Mouse (Mus musculus) CD4-positive, CD25-positive, alpha-beta regulatory T cell, adult 2 months (primary cell): ENCODE measurements at regions not wholly inside any gene's neighbourhood (a gene's known extent, or its start where the extent isn't known, plus 50 kb on each side); places are given as distances from the start of the nearest gene placed in this dataset.

Source experiments
- DNase-seq: peaks from one replicate; pipeline ENCODE4 v3.0.0-alpha.2; 2012; ENCODE audit warnings: low read depth, low spot score

DNA sequence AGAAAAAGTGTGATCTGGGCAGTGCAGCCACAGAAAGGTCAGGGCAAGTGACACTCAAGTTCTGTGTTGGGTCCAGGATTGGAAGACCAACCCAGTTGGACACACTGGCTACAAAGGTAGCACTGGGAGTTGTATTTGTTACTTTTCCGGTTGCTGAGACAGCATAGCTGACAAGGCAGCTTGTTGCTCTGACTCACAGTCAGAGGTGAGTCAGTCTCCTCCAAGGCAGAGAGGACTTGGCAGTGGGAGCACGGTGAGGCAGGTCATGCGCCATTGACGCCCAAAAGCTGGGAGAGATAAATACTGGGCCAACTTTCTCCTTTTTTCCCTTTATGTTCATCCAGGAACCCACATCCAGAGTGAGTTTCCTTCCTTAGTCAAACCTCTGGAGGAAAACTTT is 88.4 kb downstream of the Zfp706 start:
- no peak for DNase-seq

DNA sequence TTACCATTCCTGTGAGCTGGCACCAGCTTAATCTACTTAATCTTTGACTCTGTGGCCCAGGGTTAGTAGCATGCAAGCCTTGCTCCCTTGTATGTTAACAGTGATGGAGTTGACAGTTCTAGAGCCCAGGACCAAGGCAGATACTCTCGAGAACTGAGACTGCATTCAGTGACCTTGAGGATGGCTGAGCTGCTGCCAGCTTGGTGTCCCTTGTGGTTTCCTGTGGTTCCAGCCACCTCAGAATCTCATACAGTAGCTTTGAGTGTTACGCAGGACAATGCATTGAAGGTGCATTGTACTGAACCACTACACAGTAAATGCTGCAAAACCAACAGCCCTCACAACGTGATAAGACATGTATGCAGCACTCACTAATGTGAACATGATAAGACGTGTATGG is 90.6 kb downstream of the Zfp706 start:
- DNase-seq: no peak

DNA sequence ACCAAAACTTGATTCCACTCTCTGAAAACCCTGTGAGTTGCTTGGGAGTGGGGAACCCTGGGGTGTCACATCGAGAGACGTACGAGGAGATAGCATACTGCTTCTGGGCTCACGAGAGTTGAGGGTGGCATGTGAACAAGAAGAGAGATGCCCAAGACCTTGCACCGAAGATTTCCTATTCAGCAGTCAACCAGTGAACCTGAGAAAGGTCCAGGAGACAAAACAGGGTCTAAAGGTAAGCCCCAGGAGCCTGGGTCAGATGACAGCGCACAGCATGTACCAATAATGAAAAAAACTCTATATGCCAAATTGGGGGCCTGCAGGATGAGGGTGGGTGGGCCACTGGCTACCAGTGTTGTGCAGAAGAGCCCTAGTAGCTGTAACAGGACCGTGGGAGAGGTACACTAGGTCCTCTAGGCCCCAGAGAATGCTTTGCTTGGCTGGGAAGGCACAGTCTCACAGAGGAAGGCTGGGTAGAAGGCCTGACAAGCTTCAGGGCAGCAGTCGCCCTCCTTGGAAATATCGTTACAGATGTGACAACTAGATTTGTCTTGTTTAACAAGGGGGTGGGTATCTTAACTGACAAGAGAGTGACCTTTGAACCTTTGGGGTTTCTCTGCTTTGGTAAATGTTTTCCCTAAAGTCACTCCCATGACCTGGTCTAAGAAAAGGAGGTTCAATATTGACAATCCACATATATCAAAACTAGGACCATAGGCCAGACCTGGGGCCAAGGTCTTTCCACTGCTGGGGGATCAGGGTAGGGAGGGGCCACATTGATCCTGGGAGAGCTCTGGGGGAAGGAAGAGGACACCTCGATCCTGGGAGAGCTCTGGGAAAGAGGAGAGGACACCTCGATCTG is 93.1 kb downstream of the Zfp706 start:
- DNase-seq: no peak

DNA sequence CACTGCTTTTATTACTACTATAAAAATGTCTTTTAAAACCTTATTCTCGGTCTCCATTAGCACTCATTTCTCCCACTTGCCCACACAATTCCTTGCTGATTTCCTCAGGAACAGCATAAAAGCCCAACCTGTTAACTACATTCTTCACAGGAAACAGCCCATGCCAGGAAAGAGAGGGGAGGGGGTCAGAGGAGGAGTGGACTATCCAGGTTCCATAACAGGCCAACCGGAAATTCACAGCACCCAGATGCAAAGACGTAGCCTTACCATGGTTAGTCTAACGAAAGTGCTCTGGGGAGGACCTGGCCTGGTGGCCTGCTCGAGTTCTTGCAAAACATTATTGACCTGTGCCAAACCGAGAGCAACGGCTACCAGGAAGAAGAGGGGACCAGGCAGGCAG is 94.3 kb downstream of the Zfp706 start:
- no peak for DNase-seq

DNA sequence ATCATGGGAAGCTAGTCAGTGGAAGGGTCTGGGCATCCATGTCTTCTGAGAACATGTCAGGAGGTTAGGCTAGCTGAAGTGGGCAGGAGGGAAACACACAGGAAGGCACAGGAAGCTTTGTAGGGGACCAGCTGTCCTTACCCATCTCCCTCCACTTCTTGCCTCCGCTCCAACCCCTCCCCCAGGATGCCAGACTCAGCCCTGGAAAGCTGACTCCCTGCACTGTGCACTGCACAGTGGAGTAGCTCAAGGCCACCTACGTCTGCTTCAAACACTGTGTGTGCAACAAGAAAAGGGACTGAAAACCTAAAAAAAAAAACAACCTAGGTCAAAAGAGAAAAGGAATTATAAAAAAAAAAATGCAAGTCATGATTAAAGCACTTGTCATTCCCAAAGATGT is 97.3 kb downstream of the Zfp706 start:
- DNase-seq: no peak

DNA sequence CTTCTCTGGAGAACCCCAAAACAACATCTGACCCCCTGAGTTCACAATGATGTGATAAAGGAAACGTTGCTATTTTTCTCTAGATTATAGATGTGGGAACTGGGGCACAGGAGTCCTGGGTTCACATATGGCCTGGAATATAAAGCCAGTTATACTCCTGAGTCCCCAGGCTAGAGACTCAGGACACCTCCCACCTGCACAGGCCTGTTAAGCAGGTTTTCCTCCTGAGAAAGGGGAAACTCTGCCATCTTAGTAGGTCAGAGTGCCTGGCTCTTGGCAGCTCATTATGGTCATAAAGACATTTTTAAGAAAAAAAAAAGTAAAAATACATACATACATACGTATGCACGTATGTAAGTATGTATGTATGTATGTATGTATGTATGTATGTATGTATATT is 98.1 kb downstream of the Zfp706 start:
- no peak for DNase-seq

DNA sequence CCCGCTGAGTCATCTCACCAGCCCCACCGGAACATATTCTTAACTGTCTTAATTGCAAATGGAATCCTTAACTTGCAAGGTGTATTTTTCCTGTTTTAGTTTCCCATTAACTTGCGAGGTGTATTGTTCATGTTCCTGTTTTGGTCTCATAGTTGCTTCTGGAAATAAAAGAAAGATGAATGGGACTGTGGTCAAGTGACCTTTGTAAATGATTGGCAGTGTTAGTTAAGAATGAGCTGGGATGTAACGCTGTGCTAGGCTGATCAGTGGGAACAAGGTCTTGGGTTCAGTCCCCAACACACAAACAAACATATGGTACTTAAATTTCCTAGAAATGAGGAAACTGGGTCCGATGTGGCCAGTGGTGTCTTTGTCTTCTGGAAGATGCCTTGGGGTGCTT is 100.8 kb downstream of the Zfp706 start:
- DNase-seq: no peak

DNA sequence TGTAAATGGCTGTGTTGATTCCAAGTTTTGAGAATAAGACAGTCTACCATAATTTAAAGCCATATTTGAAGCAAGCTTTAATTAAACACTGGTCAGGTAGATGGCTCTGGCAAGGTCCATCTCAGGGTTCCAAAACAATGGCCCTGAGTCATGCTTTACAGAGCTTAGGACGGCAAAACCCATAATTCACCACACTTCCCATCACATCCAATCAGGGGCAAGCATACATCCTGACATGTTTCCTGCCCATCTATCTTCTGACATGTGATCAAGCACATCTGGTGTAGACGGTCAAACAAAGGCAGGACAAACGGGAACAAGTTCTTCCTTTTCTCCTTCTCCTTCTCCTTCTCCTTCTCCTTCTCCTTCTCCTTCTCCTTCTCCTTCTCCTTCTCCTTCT is 101.5 kb downstream of the Zfp706 start:
- no peak for DNase-seq

DNA sequence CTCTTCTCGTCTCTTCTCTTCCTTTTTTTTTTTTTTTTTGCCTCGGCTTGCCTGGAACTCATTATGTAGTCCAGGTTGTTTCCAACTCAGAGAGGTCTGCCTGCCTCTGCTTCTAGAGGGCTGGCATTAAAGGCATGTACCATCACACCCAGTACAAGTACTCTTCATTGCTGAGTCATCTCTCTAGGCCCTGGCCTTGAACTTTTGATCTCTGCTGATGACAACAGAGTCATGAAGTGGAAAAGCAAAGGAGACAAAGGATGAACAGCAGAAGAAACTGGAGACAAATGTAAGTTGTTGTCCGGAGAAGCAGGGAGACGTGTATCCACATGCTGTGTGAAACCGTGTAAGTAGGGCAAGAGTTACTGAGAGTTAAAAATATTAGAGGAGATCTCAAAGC is 103.7 kb downstream of the Zfp706 start:
- DNase-seq: no peak

DNA sequence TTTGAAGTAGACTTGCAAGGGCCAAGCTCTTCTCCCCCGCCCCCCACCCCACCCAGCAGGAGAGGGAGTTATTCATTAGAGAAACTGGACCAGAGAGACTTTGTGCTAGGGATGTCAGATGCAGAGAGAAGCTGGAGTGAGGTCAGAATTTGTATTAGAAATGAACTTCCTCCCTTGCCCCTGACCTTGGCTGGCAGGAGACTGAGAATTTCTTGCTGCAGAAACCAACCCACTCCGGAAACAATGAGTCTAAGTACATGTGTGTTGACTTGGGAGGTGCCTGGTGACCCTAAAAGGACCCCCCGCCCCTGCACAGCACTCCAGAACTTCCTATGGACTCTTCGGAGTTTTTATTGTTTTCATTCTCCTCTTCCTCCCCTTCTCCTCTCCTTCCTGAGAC is 104.3 kb downstream of the Zfp706 start:
- peak; percentile 23 for DNase-seq

DNA sequence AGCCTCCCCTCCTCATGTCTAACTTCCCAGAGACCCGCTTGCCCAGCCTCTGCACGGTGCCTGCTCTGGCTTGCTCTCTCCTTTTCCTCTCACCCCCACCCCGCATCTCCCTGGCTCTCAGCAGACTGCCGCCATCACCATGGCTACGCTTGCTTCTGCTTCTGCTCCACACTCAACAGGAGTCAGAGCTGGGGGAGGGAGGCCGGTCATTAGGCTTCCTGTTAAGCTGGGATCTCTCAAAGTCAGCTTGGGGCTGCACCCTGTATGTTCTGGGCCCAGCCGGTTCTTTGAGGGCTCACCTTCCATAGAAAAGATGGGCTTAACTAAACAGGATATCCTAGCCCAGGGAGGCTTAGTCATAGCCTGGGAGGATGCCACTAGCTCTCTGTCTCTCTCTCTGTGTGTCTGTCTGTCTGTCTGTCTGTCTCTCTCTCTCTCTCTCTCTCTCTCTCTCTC is 105.7 kb downstream of the Zfp706 start:
- DNase-seq: peak; percentile 62

DNA sequence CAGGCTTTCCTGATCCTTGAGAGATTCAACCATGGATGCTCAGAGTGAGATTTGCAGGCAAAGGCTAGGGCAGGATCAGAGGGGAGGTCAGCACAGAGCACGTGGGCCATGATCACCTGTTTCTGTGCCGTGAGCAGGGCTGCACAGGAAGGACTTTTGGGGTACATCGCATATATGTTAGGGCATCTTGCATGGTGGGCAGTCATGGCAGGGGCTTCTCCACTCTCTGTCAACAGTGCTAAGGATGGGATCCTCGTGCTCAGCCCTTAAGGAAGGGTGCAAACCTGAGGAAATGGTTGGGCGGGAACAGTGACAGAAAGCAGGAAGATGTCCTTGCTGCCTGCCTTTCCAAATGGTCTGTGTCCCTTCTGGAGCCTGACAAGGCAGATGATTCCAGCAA is 106.2 kb downstream of the Zfp706 start:
- no peak for DNase-seq

DNA sequence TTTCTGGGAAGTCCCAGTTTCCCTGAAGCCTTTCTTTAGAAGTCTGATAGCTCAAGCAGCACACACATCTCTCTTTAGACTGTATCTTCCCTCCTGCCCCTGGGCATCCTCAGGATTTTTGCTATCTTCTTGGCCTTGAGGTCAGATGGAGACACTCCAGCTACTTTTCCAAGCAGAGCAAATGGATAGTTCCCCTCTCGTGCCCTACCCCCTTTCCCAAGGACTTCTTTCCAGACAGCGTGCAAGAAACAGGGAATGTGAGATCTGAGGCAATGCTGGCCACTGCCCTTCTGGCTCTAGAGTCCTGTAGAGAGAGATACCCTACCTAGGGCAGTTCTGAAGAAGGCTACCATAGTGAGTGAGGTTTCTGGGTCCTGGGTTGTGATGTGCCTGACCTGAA is 106.6 kb downstream of the Zfp706 start:
- DNase-seq: no peak

DNA sequence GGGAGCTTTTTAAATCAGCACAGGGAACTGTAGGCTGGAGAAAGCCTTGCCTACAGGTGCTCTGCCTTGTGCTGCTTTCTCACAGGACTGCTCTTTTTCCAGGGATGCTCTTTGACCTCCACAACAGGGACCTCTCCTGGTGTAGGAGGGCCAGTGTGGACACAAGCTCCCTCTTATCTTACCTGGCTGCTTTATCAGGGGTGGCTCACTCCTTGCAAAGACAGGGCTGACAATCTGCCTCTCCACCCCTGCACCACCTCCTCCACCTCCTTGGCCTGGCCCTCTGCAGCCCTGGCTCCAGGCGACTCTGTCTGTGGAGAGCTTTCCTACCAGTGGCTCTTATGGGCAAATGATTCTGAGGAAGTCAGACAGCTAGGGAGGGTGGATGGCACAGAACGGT is 107.7 kb downstream of the Zfp706 start:
- no peak for DNase-seq

DNA sequence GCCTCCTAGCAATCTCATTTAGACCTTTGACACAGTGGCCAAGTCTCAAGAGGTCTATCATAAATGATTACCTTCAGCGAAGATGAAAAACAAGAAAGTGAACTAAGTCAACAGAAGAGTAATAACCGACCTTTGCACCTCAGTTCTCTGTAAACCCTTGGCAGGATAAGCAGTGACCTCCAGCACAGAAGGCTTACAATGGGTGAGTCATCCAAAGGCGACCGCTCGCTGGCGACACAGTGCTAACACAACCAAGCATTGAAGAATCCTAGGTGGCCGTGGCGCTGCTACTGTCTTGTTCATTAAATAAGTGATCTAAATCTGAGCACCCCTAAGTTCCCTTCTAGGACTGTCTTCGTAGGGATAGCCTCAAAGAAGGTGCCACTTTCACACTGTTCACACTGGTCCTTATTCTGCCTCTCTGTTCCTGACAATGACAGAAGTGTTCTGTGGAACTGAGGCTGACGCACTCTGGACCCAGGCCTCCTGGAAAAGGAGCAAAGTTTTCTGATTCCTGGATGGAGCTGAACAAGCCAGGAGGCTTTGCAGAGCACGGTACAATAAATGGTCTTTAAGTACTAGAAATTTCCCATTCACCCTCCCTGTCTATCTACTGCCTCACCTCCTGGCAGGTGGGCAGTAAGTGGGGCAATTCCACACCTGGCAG is 108.6 kb downstream of the Zfp706 start:
- no peak for DNase-seq

DNA sequence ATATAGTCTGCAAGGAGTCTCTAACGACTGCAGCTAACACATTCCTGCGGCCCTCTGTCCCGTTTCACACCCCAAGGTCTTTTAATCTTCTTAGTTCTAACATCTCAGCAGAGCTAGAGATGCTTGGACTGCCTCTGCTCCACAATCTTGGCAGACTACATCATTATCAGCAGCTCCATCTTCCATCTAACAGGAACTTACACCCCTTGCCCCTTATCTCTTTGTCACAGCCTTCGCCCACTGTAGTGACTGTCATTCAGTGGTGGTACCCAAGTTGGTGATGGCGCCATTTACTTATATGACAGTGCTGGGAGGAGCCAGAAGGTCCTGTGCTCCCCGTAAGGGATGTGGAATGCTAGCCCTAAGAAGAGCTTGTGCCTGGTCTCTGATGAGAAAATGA is 109.2 kb downstream of the Zfp706 start:
- no peak for DNase-seq

DNA sequence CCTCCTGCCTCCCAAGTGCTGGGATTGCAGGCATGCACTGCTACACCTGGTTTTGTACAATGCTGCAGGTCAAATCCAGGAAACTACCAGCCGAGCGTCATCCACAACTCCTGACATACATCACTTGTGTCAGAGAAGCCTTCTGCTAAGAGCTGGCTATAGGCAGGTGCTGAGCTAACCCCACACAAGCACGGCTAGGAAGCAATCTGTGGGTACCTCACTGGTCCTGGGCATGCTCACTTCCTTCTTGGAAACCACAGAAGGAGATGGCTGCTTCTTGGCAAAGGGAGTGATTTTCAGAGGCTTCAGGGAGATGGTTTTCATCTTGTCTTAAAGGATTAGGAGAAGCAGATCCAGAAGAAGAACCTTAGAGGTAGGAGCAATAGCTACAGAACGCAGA is 111.3 kb downstream of the Zfp706 start:
- no peak for DNase-seq

DNA sequence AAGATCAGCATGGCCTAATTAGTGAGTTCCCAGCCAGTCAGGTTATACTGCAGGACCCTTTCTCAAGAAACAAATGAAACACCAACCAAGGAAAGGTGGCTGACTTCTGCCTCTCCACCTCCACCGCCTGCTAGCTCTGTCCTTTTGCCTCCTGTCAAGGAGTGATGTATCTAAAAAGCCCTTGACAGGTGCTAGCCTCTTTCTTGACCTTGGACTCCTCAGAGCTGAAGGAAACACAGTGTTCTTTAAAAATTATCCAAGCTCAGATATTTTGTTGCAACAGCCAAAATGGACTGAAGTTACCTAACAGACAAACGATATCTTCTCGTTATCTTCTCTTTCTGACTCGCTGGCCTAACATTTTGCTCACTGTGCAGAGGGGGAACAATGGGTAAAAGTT is 112.5 kb downstream of the Zfp706 start:
- DNase-seq: no peak

DNA sequence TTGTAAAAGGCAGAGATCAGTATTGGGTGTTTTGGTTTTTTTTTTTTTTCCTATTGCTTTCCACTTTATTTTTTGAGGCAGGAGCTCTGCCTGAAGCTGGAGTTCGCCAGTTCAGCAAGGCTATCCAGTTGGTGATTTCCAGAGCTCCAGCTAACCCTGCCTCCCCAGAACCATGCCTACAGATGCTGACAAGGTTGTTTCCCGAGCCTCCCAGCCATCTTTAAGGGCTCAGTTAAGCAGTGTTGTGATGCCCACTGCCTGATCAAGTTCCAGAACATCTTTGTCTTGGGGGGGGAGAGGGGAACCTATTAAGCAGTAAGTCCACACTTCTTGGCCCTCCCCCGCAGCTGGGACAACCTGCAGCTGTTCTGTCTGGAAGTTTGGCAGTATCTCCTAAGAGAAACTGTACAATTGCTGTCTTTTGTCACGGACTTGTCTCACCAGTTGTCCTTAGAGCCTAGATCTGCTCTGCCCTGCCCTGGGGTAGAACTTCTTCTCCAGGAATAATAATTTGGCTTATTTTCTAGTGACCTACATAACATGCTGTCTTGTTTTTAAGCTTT is 114.1 kb downstream of the Zfp706 start:
- DNase-seq: no peak

DNA sequence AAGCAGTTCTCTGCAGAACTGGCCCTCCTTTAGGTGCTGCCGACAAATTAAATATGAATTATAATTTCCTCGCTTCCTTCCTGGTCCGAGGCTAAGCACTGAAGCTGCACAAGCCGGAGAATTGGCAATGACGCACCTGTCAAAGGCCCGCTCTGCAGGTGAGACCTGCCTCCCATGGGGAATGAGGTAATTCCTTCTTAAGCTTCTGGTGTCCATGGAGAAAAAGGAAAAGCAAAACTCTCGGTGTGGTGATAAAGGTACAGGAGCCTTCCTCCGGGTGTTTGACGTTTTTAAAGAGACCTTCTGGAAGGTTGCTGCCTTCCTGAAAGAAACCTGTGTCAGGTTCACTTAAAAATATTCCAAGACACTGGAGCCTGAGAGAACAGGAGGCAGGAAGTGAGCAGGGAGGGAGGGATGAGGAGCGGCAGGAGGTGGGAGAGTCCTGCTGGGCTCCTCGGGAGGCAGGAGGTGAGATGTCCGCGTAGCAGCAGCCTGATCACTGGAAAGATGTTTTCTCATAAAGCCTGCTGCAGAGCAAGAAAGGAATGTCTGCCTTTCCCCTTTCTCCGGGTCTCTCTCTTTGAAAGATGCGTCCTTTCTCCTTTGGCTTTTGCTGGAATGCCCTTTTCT is 114.9 kb downstream of the Zfp706 start:
- DNase-seq: no peak

DNA sequence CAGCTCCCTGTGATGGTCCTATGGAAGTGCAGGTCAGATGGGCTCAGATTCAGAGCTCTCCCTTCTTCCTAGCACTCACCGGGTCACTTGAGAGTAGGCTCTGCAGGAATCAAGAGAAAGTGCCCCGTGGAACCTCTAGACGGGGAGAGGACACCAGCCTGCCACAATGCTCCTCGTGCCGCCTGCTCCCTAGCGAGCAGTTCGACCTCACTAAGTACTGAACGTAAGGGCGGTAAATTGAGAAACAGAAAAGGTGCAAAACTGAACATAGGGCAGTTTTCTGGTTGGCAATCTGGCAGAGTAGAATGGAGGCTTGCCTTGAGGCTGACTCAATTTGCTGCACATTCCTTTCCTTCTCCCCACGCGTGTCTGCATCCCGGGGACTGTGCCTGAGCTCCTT is 115.7 kb downstream of the Zfp706 start:
- DNase-seq: no peak

DNA sequence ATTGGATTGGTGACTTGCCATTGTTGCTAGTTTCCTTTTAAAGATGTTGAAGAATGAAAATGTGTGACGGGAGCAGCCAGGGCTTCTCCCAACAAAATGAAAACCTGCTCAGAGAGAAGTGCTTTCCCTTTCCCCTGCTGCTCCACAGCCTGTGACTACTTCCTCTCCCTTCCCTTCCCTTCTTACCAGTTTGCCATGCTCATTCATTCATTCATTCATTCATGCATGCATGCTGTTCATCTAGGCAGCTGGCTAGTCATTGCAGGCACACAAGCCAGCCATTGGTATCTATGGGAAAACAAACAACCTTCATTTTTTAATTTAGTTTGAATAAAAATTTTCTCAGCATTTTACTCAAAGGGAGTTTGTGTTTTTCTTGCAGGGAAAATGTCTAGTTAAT is 116.3 kb downstream of the Zfp706 start:
- no peak for DNase-seq

DNA sequence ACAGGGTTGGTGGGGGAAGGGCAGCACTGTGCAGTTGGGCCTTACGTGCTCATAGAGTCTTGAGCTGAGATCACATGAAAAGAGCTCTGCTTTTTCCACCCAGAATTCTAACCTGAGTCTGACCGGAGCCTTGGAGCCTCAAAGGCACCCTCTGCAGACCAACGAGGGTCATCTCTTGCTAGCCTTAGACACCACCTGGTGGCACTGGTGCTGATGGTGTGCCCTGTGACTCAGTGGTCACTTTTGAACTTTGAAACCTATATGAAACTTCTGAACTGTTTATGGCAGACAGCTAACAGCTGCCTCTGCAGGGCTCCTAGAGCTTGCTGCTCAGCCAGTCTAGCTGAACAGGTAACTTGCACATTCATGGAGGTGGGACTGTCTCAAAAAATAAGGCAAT is 118.5 kb downstream of the Zfp706 start:
- no peak for DNase-seq
